Mouse (Mus musculus) lung, postnatal 0 days (tissue): ENCODE results near the gene Gpr1. TPM values are rescaled to one million over a fixed set of nuclear protein-coding genes. Genes with fewer than 3 reads are reported as not detected.
A peak's percentile ranks its signal among the peaks of the same experiment; 100 is the strongest.

Experiments used
- ATAC-seq: fragments of 200-750 bp; cut with Nextera tagmentation; 2 replicates; pipeline ENCODE4 v1.8.0; 2017; ENCODE audit warnings: moderate library complexity
- DNase-seq: peaks from one replicate; pipeline ENCODE4 v3.0.0-alpha.2; 2016; ENCODE audit warnings: low spot score
- H3K27ac ChIP-seq: fragments of 300-500 bp; sonication (generic); 2 replicates; pipeline ENCODE4 v1.5.1; 2014; ENCODE audit warnings: antibody characterized with exemption, mild to moderate bottlenecking, low read length, mixed read lengths
- H3K27me3 ChIP-seq: fragments of 300-500 bp; sonication (generic); replicated peaks from 2 replicates; pipeline ENCODE4 v1.6.1; 2014; ENCODE audit warnings: low read length, mixed read lengths; ENCODE audit not compliant: insufficient read depth
- H3K36me3 ChIP-seq: fragments of 300-500 bp; sonication (generic); 2 replicates; pipeline ENCODE4 v1.6.1; 2014; ENCODE audit warnings: low read length, mixed read lengths; ENCODE audit not compliant: insufficient read depth
- H3K4me1 ChIP-seq: fragments of 300-500 bp; sonication (generic); 2 replicates; pipeline ENCODE4 v1.6.1; 2014; ENCODE audit warnings: antibody characterized with exemption, low read depth, low read length, mixed read lengths; ENCODE audit not compliant: insufficient read depth
- H3K4me2 ChIP-seq: fragments of 300-500 bp; sonication (generic); replicated peaks from 2 replicates; pipeline ENCODE4 v1.6.1; 2014; ENCODE audit warnings: low read depth, mild to moderate bottlenecking, low read length, moderate library complexity, mixed read lengths
- H3K4me3 ChIP-seq: fragments of 300-500 bp; sonication (generic); 2 replicates; pipeline ENCODE4 v1.5.1; 2014; ENCODE audit warnings: low read depth, low read length
- H3K9ac ChIP-seq: fragments of 300-500 bp; sonication (generic); replicated peaks from 2 replicates; pipeline ENCODE4 v1.6.1; 2014; ENCODE audit warnings: low read depth, mild to moderate bottlenecking
- H3K9me3 ChIP-seq: fragments of 300-500 bp; sonication (generic); 2 replicates; pipeline ENCODE4 v1.6.1; 2016; ENCODE audit warnings: low read length, mixed read lengths
- CTCF ChIP-seq: IDR thresholded peaks from 2 replicates; pipeline ENCODE4 v1.5.1; 2016; ENCODE audit warnings: antibody characterized with exemption, mild to moderate bottlenecking
- EP300 ChIP-seq: IDR thresholded peaks from 2 replicates; pipeline ENCODE4 v1.6.1; 2016; ENCODE audit warnings: antibody characterized with exemption, mild to moderate bottlenecking, control low read depth
- WGBS: fragments of 180-500 bp; shearing (Covaris S2); extraction: QIAGEN DNeasy Blood & Tissue Kit; methylation state at CpG from one replicate; pipeline ENCODE4 v1.1.7; 2014; 5-methylcytosine and 5-hydroxymethylcytosine counted together
- polyA plus RNA-seq: library from polyadenylated mRNA; unstranded; fragments of >200 nt; fragmentation: Nextera tagmentation; extraction: Ambion mirVana; gene quantifications from 2 replicates; pipeline ENCODE4 v1.2.1, GENCODE M21; 2015

The Gpr1 gene
- polyA plus RNA-seq, 1 experiment from 2014 or later: 0.10 TPM

DNA sequence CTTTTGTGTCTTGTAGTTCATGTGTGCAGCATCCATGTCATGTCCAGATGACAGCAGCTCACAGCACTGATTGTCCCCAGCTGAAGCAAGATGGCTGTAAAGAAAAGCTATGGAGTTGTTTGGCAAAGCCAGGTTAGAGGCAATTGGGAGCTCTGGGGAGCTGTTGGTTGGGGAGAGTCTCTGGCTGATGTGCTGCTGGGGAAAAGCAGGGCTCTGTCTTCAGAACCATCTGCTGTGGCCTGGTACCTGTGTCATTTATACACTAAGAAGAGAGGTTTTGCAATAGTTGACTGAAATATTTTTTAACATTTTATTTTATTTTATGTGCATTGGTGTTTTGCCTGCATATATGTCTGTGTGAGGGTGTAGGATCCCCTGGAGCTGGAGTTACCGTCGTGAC lies 44.2 kb upstream of the Gpr1 start:
- no peak overlapping the region for H3K4me2 ChIP-seq
- H3K9me3 ChIP-seq: no peaks in the 10 kb centered on the region
- H3K4me1 ChIP-seq: no peaks in the 10 kb centered on the region
- H3K27me3 ChIP-seq: peaks cover 36% of the 10 kb centered on the region
- no peak for DNase-seq
- H3K27ac ChIP-seq: no peak overlapping the region
- no peak for TF ChIP-seq CTCF
- no peak for TF ChIP-seq EP300
- ATAC-seq: no peak
- 40% methylated on average over 2 of the region's 2 CpGs for WGBS
- H3K36me3 ChIP-seq: no peaks in the 10 kb centered on the region
- H3K9ac ChIP-seq: no peak overlapping the region
- no peak overlapping the region for H3K4me3 ChIP-seq

DNA sequence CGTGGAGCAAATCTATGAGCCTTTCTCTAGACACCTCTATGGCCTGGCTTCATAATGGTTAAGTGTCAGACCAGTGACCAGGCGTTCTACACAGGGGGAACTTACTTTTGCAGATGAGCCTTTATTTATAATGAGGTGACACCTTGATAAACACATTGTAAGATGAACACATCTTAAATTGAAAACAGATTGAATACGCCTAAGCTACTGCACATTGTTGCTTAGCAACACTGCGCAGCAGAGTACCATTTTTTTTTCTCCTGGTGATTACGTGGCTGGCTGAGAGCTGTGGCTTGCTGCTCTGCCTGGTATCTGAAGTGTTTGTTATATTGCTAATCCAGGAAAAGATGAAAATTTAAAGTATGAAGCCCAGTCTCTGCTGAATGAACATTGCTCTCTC lies 41.7 kb upstream of the Gpr1 start:
- Histone ChIP-seq H3K4me2 (no peak overlapping the region), H3K27me3 (peaks cover 58% of the 10 kb centered on the region), H3K36me3 (no peaks in the 10 kb centered on the region), H3K4me3 (no peak overlapping the region), H3K9ac (no peak overlapping the region), H3K4me1 (no peaks in the 10 kb centered on the region), H3K27ac (no peak overlapping the region), H3K9me3 (no peaks in the 10 kb centered on the region)
- 13% methylated on average over 5 of the region's 5 CpGs for WGBS
- TF ChIP-seq CTCF: no peak
- no peak for TF ChIP-seq EP300
- DNase-seq: no peak
- no peak for ATAC-seq

DNA sequence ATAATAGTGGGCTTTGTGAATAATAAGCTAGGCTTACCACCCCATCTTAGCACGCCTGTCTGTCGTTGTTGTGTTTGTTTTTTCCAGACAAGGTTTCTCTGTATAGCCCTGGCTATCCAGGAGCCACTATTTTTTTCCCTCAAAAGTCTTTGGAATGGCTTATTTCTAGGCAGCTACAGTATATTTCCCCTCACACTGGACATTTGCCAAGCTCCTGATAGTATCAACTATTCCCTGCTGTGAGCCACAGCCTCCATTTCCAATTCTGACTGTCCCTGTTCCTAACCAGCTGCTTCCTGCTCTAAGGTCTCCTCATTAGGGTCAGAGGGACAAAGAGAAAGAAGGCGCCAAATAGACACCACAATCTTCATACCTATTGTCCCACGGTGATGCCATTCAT lies 40.8 kb upstream of the Gpr1 start:
- H3K4me3 ChIP-seq: no peak overlapping the region
- peaks cover 49% of the 10 kb centered on the region for H3K27me3 ChIP-seq
- TF ChIP-seq EP300 (no peak), CTCF (no peak)
- no peak overlapping the region for H3K27ac ChIP-seq
- no peaks in the 10 kb centered on the region for H3K9me3 ChIP-seq
- H3K9ac ChIP-seq: no peak overlapping the region
- DNase-seq (no peak), ATAC-seq (no peak)
- WGBS: 21% methylated on average over 4 of the region's 4 CpGs
- H3K4me2 ChIP-seq: no peak overlapping the region
- H3K4me1 ChIP-seq: no peaks in the 10 kb centered on the region
- H3K36me3 ChIP-seq: no peaks in the 10 kb centered on the region

DNA sequence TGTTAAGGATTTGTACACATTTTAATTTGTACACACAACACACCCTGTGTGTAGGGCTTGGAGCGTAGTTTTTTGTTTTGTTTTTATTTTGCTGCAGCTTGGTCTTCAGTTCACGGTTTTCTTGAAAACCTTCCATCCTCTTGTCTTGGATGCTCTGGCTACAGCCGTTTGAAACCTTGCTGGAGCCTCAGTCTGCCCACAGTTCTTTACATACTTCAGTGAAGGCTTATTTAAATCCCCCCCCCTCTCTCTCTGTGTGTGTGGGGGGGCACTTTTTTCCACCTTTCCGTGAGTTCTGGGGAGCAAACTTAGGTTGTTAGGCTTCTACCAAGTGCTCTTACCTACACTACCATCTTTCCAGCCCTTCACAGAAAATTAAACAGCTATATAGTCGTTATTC lies 38.9 kb upstream of the Gpr1 start:
- DNase-seq (no peak), ATAC-seq (no peak)
- WGBS: 33% methylated on average over 5 of the region's 5 CpGs
- Histone ChIP-seq H3K9me3 (peaks cover 4% of the 10 kb centered on the region; the same call in 1 of the 2 replicates), H3K4me1 (no peaks in the 10 kb centered on the region), H3K36me3 (no peaks in the 10 kb centered on the region), H3K4me2 (no peak overlapping the region), H3K4me3 (no peak overlapping the region), H3K27ac (no peak overlapping the region), H3K27me3 (peaks cover 60% of the 10 kb centered on the region), H3K9ac (no peak overlapping the region)
- no peak for TF ChIP-seq CTCF
- no peak for TF ChIP-seq EP300

DNA sequence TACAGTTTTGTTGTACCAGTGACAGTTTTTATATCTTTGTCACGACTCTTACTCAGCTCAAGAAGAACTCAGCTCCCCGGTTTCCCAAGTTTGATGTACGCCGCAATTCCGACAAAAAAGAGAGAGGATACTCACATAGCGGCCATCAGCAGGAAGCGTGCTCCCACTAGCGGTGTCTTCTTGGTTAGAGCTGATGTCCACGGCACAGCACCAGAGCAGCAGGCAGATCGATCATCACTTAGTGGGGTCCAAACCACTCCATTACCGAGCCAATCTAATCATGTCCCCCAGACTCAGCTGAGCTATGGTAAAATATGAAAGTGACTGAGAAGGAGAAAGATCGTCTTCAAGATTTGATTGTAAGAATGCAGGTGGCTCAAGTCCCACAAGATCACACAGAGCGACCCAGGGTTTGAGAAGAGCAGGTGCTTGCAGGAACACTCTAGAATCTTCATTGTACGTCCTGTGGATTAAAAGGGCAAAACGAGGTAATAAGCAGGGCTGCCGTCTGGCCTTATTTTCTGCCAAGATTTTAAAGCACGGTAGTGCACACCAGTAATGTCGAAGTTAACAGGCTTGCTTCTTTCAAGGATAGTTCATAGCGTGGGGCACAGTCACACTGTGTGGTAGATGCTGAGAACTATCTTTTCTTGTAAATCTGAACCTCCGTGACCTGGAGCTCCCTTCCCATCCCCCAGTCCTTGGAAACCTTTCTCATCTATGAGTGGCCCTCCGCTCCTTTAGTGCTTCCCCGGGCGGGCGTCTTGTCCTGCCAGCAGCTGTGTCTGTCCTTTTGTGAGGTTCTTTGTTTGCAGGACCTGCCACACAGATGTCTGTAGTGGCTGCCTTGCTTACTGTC lies 38.2 kb upstream of the Gpr1 start:
- Histone ChIP-seq H3K27ac (no peak overlapping the region), H3K36me3 (no peaks in the 10 kb centered on the region), H3K9me3 (peaks cover 4% of the 10 kb centered on the region; the same call in 1 of the 2 replicates), H3K4me1 (no peaks in the 10 kb centered on the region), H3K9ac (no peak overlapping the region), H3K4me3 (no peak overlapping the region), H3K27me3 (peaks cover 66% of the 10 kb centered on the region), H3K4me2 (no peak overlapping the region)
- TF ChIP-seq CTCF (peak; percentile 62), EP300 (no peak)
- no peak for ATAC-seq
- peak; percentile 27 for DNase-seq
- WGBS: 37% methylated on average over 24 of the region's 24 CpGs

DNA sequence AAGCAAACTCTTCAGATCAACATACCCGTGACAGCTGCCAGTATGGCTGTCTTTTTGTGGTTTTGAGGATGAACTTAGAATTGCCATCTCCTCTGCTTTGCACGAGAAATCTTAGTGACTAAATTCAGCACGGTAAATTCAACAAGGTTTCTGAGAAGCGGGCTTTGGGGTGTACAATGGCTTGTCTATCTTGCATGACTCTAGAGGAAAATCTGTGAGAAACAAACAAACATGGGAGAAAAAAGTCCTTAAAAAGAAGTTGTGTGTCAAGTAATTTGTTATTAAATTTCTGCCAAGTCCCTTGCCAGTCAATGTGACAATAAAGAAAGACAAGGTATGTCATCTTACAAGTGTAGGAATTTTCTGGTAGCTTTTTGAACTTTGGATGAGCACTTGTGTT lies 34.9 kb upstream of the Gpr1 start:
- H3K4me2 ChIP-seq: no peak overlapping the region
- no peak overlapping the region for H3K4me3 ChIP-seq
- H3K4me1 ChIP-seq: no peaks in the 10 kb centered on the region
- H3K9ac ChIP-seq: no peak overlapping the region
- DNase-seq (no peak), ATAC-seq (no peak)
- peaks cover 71% of the 10 kb centered on the region for H3K27me3 ChIP-seq
- TF ChIP-seq CTCF (no peak), EP300 (no peak)
- peaks cover 4% of the 10 kb centered on the region; the same call in 1 of the 2 replicates for H3K9me3 ChIP-seq
- 55% methylated on average over 4 of the region's 4 CpGs for WGBS
- H3K27ac ChIP-seq: no peak overlapping the region
- no peaks in the 10 kb centered on the region for H3K36me3 ChIP-seq
